Mouse (Mus musculus) embryonic facial prominence, embryonic 12.5 days (tissue): Measurements from ENCODE around the gene Cacnb3. TPM values are rescaled to one million over a fixed set of nuclear protein-coding genes. Genes with fewer than 3 reads are reported as not detected.

ENCODE experiments used
- ATAC-seq: fragments of 200-750 bp; cut with Nextera tagmentation; 2 replicates; pipeline ENCODE4 v1.8.0; 2017; ENCODE audit not compliant: insufficient number of reproducible peaks, insufficient read depth, low FRiP score, low TSS enrichment
- H3K27ac ChIP-seq: fragments of 300-500 bp; sonication (generic); 2 replicates; pipeline ENCODE4 v1.5.1; 2016; ENCODE audit warnings: mild to moderate bottlenecking
- H3K27me3 ChIP-seq: fragments of 300-500 bp; sonication (generic); 2 replicates; pipeline ENCODE4 v1.6.1; 2016; ENCODE audit warnings: mild to moderate bottlenecking, moderate library complexity
- H3K36me3 ChIP-seq: fragments of 300-500 bp; sonication (generic); 2 replicates; pipeline ENCODE4 v1.6.1; 2016; ENCODE audit warnings: mild to moderate bottlenecking
- H3K4me1 ChIP-seq: fragments of 300-500 bp; sonication (generic); 2 replicates; pipeline ENCODE4 v1.6.1; 2016
- H3K4me2 ChIP-seq: fragments of 300-500 bp; sonication (generic); replicated peaks from 2 replicates; pipeline ENCODE4 v1.6.1; 2016; ENCODE audit warnings: mild to moderate bottlenecking, moderate library complexity
- H3K4me3 ChIP-seq: fragments of 300-500 bp; sonication (generic); 2 replicates; pipeline ENCODE4 v1.5.1; 2016; ENCODE audit warnings: mild to moderate bottlenecking
- H3K9ac ChIP-seq: fragments of 300-500 bp; sonication (generic); 2 replicates; pipeline ENCODE4 v1.6.1; 2016; ENCODE audit warnings: mild to moderate bottlenecking, moderate library complexity
- H3K9me3 ChIP-seq: fragments of 300-500 bp; sonication (generic); 2 replicates; pipeline ENCODE4 v1.6.1; 2016; ENCODE audit warnings: mild to moderate bottlenecking, moderate library complexity
- WGBS: fragments of 180-500 bp; shearing (Covaris S2); methylation state at CpG from one replicate; pipeline ENCODE4 v1.1.7; 2016; 5-methylcytosine and 5-hydroxymethylcytosine counted together
- polyA plus RNA-seq: library from polyadenylated mRNA; unstranded; fragments of >200 nt; fragmentation: Nextera tagmentation; extraction: Ambion mirVana; gene quantifications from 2 replicates; pipeline ENCODE4 v1.2.1, GENCODE M21; 2016

The Cacnb3 gene
- polyA plus RNA-seq, 1 experiment from 2014 or later, result 64.5 TPM

GRCm38 (mm10) chr15:98662567-98663545 lies 32.2 kb downstream of the Cacnb3 start, which contains the start of gene Ddx23:
Ddx23 (minus strand) TSS chr15:98662894.
- peak within 1 kb of the TSS; percentile 86 for H3K27ac ChIP-seq
- no peaks in the 10 kb centered on the region for H3K9me3 ChIP-seq
- H3K36me3 ChIP-seq, result peaks cover 10% of the 10 kb centered on the region
- WGBS, result 4% methylated on average over 48 of the region's 48 CpGs
- ATAC-seq, result peak; percentile 91
- peak within 1 kb of the TSS; percentile 79 for H3K9ac ChIP-seq
- peak within 1 kb of the TSS; percentile 68 for H3K4me3 ChIP-seq
- no peaks in the 10 kb centered on the region for H3K27me3 ChIP-seq
- peak within 1 kb of the TSS; percentile 73 for H3K4me2 ChIP-seq
- H3K4me1 ChIP-seq, result peaks cover 7% of the 10 kb centered on the region

GRCm38 (mm10) chr15:98664042-98664907 lies 33.6 kb downstream of the Cacnb3 start:
- H3K4me1 ChIP-seq, result peaks cover 7% of the 10 kb centered on the region
- no peak for ATAC-seq
- H3K9ac ChIP-seq, result no peak overlapping the region
- 77% methylated on average over 11 of the region's 11 CpGs for WGBS
- H3K9me3 ChIP-seq, result no peaks in the 10 kb centered on the region
- H3K36me3 ChIP-seq, result no peaks in the 10 kb centered on the region
- H3K27ac ChIP-seq, result no peak overlapping the region
- no peak overlapping the region for H3K4me2 ChIP-seq
- H3K4me3 ChIP-seq, result no peak overlapping the region
- no peaks in the 10 kb centered on the region for H3K27me3 ChIP-seq

- ATAC-seq, result no peak
- Histone ChIP-seq H3K27me3 (peaks cover 43% of the 10 kb centered on the region), H3K36me3 (no peaks in the 10 kb centered on the region), H3K4me1 (peaks cover 13% of the 10 kb centered on the region; the same call in 1 of the 2 replicates), H3K4me3 (no peak overlapping the region), H3K27ac (no peak overlapping the region), H3K4me2 (no peak overlapping the region), H3K9ac (no peak overlapping the region), H3K9me3 (no peaks in the 10 kb centered on the region)
- 52% methylated on average over 4 of the region's 4 CpGs for WGBS
Observed at GRCm38 (mm10) chr15:98672592-98672991, 42.0 kb downstream of the Cacnb3 start.

- no peak overlapping the region for H3K27ac ChIP-seq
- no peaks in the 10 kb centered on the region for H3K9me3 ChIP-seq
- WGBS, result 80% methylated on average over 7 of the region's 7 CpGs
- H3K4me1 ChIP-seq, result peaks cover 13% of the 10 kb centered on the region; the same call in 1 of the 2 replicates
- no peak overlapping the region for H3K4me2 ChIP-seq
- peaks cover 50% of the 10 kb centered on the region for H3K27me3 ChIP-seq
- ATAC-seq, result no peak
- no peak overlapping the region for H3K9ac ChIP-seq
- H3K36me3 ChIP-seq, result no peaks in the 10 kb centered on the region
- no peak overlapping the region for H3K4me3 ChIP-seq
Observed at GRCm38 (mm10) chr15:98673732-98674131, 43.1 kb downstream of the Cacnb3 start.

- H3K36me3 ChIP-seq, result no peaks in the 10 kb centered on the region
- no peak for ATAC-seq
- peaks cover 53% of the 10 kb centered on the region for H3K27me3 ChIP-seq
Observed at GRCm38 (mm10) chr15:98674284-98674993, 43.8 kb downstream of the Cacnb3 start.

GRCm38 (mm10) chr15:98674994-98675545 lies 44.4 kb downstream of the Cacnb3 start:
- peak overlapping the region; percentile 2; the same call in 1 of the 2 replicates for H3K4me3 ChIP-seq
- WGBS, result 33% methylated on average over 11 of the region's 11 CpGs
- peaks cover 53% of the 10 kb centered on the region for H3K27me3 ChIP-seq
- H3K4me2 ChIP-seq, result no peak overlapping the region
- peaks cover 13% of the 10 kb centered on the region; the same call in 1 of the 2 replicates for H3K4me1 ChIP-seq
- H3K27ac ChIP-seq, result no peak overlapping the region
- no peak for ATAC-seq
- H3K36me3 ChIP-seq, result no peaks in the 10 kb centered on the region
- H3K9me3 ChIP-seq, result no peaks in the 10 kb centered on the region
- no peak overlapping the region; the same call in 1 of the 2 replicates for H3K9ac ChIP-seq

More at GRCm38 (mm10) chr15:98674284-98674993, 43.8 kb downstream of the Cacnb3 start:
- peak overlapping the region; percentile 2; the same call in 1 of the 2 replicates for H3K4me3 ChIP-seq
- no peaks in the 10 kb centered on the region for H3K9me3 ChIP-seq
- H3K4me1 ChIP-seq, result peaks cover 13% of the 10 kb centered on the region; the same call in 1 of the 2 replicates
- H3K27ac ChIP-seq, result no peak overlapping the region
- H3K9ac ChIP-seq, result no peak overlapping the region
- H3K4me2 ChIP-seq, result no peak overlapping the region
- WGBS, result 37% methylated on average over 7 of the region's 7 CpGs

- no peak for ATAC-seq
- peak overlapping the region; percentile 69 for H3K4me2 ChIP-seq
- no peak overlapping the region for H3K27ac ChIP-seq
- H3K4me3 ChIP-seq, result peak overlapping the region; percentile 39; the same call in 1 of the 2 replicates
- H3K36me3 ChIP-seq, result no peaks in the 10 kb centered on the region
- 7% methylated on average over 14 of the region's 14 CpGs for WGBS
- no peak overlapping the region; the same call in 1 of the 2 replicates for H3K9ac ChIP-seq
- peaks cover 13% of the 10 kb centered on the region; the same call in 1 of the 2 replicates for H3K4me1 ChIP-seq
- peaks cover 49% of the 10 kb centered on the region for H3K27me3 ChIP-seq
- no peaks in the 10 kb centered on the region for H3K9me3 ChIP-seq
Observed at GRCm38 (mm10) chr15:98675634-98676250, 45.1 kb downstream of the Cacnb3 start.

- H3K4me1 ChIP-seq, result peaks cover 13% of the 10 kb centered on the region; the same call in 1 of the 2 replicates
- no peak for ATAC-seq
- no peak overlapping the region for H3K9ac ChIP-seq
- no peaks in the 10 kb centered on the region for H3K9me3 ChIP-seq
- WGBS, result 5% methylated on average over 9 of the region's 9 CpGs
- peak overlapping the region; percentile 69 for H3K4me2 ChIP-seq
- no peaks in the 10 kb centered on the region for H3K36me3 ChIP-seq
- peaks cover 49% of the 10 kb centered on the region for H3K27me3 ChIP-seq
- no peak overlapping the region for H3K27ac ChIP-seq
- peak overlapping the region; percentile 39 for H3K4me3 ChIP-seq
Observed at GRCm38 (mm10) chr15:98676471-98676870, 45.8 kb downstream of the Cacnb3 start.

GRCm38 (mm10) chr15:98676940-98677728 lies 46.5 kb downstream of the Cacnb3 start, which contains the start of gene Rnd1:
Rnd1 (minus strand) TSS chr15:98677461.
- WGBS, result under 1% methylated on average over 37 of the region's 37 CpGs
- ATAC-seq, result peak; percentile 97
- Histone ChIP-seq H3K27me3 (peaks cover 49% of the 10 kb centered on the region), H3K4me3 (peak within 1 kb of the TSS; percentile 39), H3K4me2 (peak within 1 kb of the TSS; percentile 69), H3K9me3 (no peaks in the 10 kb centered on the region), H3K27ac (no peak within 1 kb of the TSS), H3K9ac (peak within 1 kb of the TSS; percentile 21; the same call in 1 of the 2 replicates), H3K4me1 (peaks cover 13% of the 10 kb centered on the region; the same call in 1 of the 2 replicates), H3K36me3 (no peaks in the 10 kb centered on the region)
